Mouse (Mus musculus) stomach, postnatal 0 days (tissue): ENCODE measurements at regions not wholly inside any gene's neighbourhood (a gene's known extent, or its start where the extent isn't known, plus 50 kb on each side); places are given as distances from the start of the nearest gene placed in this dataset.

Source experiments
- CTCF ChIP-seq: IDR thresholded peaks from 2 replicates; pipeline ENCODE4 v1.5.1; 2016; ENCODE audit warnings: antibody characterized with exemption, low read depth, mild to moderate bottlenecking, moderate library complexity
- EP300 ChIP-seq: optimal IDR thresholded peaks from 2 replicates; pipeline ENCODE3; 2016; ENCODE audit warnings: antibody characterized with exemption

GRCm38 (mm10) chr14:68345527-68345926 is 948.6 kb downstream of the Synb start:
- TF ChIP-seq CTCF (no peak), EP300 (no peak)
